Mouse (Mus musculus): Measurements from ENCODE around the gene Cox7c.

Cox7c gene

GRCm38 (mm10) chr13:86046254-86046951, at the start of gene Cox7c:
TSS of gene Cox7c (minus strand) at chr13:86046904.
- peak; percentile 86 for DNase-seq

GRCm38 (mm10) chr13:86068011-86068724, 21.5 kb upstream of the Cox7c start:
- no peak for DNase-seq

- DNase-seq: no peak
Observed at GRCm38 (mm10) chr13:86067508-86067907, 20.8 kb upstream of the Cox7c start.

- DNase-seq: peak; percentile 4
Observed at GRCm38 (mm10) chr13:86054091-86054490, 7.4 kb upstream of the Cox7c start.

GRCm38 (mm10) chr13:86004907-86005675, 41.6 kb downstream of the Cox7c start:
- DNase-seq: no peak

All from kidney, adult 18-20 months (tissue).